Mouse (Mus musculus) c-Kit-positive CD71-negative TER-119-negative erythroid progenitor cells, embryonic 14.5 days (primary cell): ENCODE data around the gene Gmppa.

Source experiments
- DNase-seq: peaks from one replicate; pipeline ENCODE4 v3.0.0-alpha.2; 2013; ENCODE audit warnings: low read depth

The Gmppa gene

GRCm38 (mm10) chr1:75423780-75424390 is 11.8 kb upstream of the Gmppa start:
- no peak for DNase-seq

- no peak for DNase-seq
Observed at GRCm38 (mm10) chr1:75425796-75426471, 9.8 kb upstream of the Gmppa start.

GRCm38 (mm10) chr1:75438782-75439181 is 3.1 kb downstream of the Gmppa start:
- DNase-seq: no peak

GRCm38 (mm10) chr1:75440661-75441060 is 4.9 kb downstream of the Gmppa start:
- DNase-seq: no peak

GRCm38 (mm10) chr1:75441471-75441996 is 5.8 kb downstream of the Gmppa start:
- DNase-seq: no peak

GRCm38 (mm10) chr1:75442171-75442570 is 6.4 kb downstream of the Gmppa start:
- no peak for DNase-seq

- no peak for DNase-seq
Observed at GRCm38 (mm10) chr1:75442811-75443210, 7.1 kb downstream of the Gmppa start.

GRCm38 (mm10) chr1:75443247-75444024 is 7.7 kb downstream of the Gmppa start:
- no peak for DNase-seq

GRCm38 (mm10) chr1:75444208-75444607 is 8.5 kb downstream of the Gmppa start:
- DNase-seq: no peak

GRCm38 (mm10) chr1:75445141-75445701 is 9.5 kb downstream of the Gmppa start:
- DNase-seq: no peak

- peak; percentile 51 for DNase-seq
Observed at GRCm38 (mm10) chr1:75445751-75446611, 10.3 kb downstream of the Gmppa start.

- no peak for DNase-seq
Observed at GRCm38 (mm10) chr1:75446656-75447055, 10.9 kb downstream of the Gmppa start.

- no peak for DNase-seq
Observed at GRCm38 (mm10) chr1:75447265-75448051, 11.7 kb downstream of the Gmppa start.

- no peak for DNase-seq
Observed at GRCm38 (mm10) chr1:75448052-75448431, 12.3 kb downstream of the Gmppa start.

- no peak for DNase-seq
Observed at GRCm38 (mm10) chr1:75448937-75449336, 13.2 kb downstream of the Gmppa start.

GRCm38 (mm10) chr1:75449377-75450135 is 13.8 kb downstream of the Gmppa start:
- no peak for DNase-seq

- no peak for DNase-seq
Observed at GRCm38 (mm10) chr1:75450314-75451005, 14.7 kb downstream of the Gmppa start, which contains the start of gene Asic4. Asic4 (plus strand) TSS chr1:75450436.

- DNase-seq: no peak
Observed at GRCm38 (mm10) chr1:75451900-75452299, 16.2 kb downstream of the Gmppa start.

- no peak for DNase-seq
Observed at GRCm38 (mm10) chr1:75455433-75455832, 19.7 kb downstream of the Gmppa start.
